In genomic region chr10:117761551-117761950, GRCm38 (mm10) we compare ENCODE assay signal across 31 mouse cellular contexts.
"Had no signal": no experiment of that assay in that cellular context is flagged by ENCODE, and none has a peak within 500 bp of the region (broad histone marks: within the 10 kb centered on the region; RNA-seq: fewer than 3 reads in every experiment).

No protein-coding gene starts in this region.

- H3K9me3 ChIP-seq: limb, embryonic 10.5 days; limb, embryonic 12.5 days; limb, embryonic 13.5 days; limb, embryonic 15.5 days; liver, embryonic 12.5 days; liver, embryonic 13.5 days; liver, embryonic 15.5 days; lung, embryonic 15.5 days; megakaryocyte, embryonic 14.5 days; midbrain, embryonic 10.5 days; midbrain, embryonic 12.5 days; midbrain, embryonic 13.5 days; neural tube, embryonic 12.5 days; neural tube, embryonic 13.5 days had no signal

- H3K4me2 ChIP-seq: limb, embryonic 12.5 days; limb, embryonic 13.5 days; limb, embryonic 15.5 days; liver, embryonic 11.5 days; liver, embryonic 12.5 days; liver, embryonic 13.5 days; liver, embryonic 15.5 days; lung, embryonic 14.5 days; lung, embryonic 15.5 days; midbrain, embryonic 12.5 days; midbrain, embryonic 13.5 days; neural tube, embryonic 12.5 days; neural tube, embryonic 13.5 days had no signal

- H3K4me3 ChIP-seq: limb, embryonic 10.5 days; limb, embryonic 12.5 days; limb, embryonic 13.5 days; limb, embryonic 15.5 days; liver, embryonic 12.5 days; liver, embryonic 13.5 days; liver, embryonic 15.5 days; lung, embryonic 15.5 days; megakaryocyte, embryonic 14.5 days; midbrain, embryonic 10.5 days; midbrain, embryonic 12.5 days; midbrain, embryonic 13.5 days; myocyte; neural tube, embryonic 12.5 days; neural tube, embryonic 13.5 days had no signal

- H3K27me3 ChIP-seq: limb, embryonic 12.5 days; limb, embryonic 13.5 days; limb, embryonic 15.5 days; liver, embryonic 12.5 days; liver, embryonic 13.5 days; liver, embryonic 15.5 days; lung, embryonic 15.5 days; megakaryocyte, embryonic 14.5 days; midbrain, embryonic 12.5 days; midbrain, embryonic 13.5 days; neural tube, embryonic 12.5 days; neural tube, embryonic 13.5 days had no signal

- DNase-seq: left cerebral cortex, postnatal 4 days; liver; liver, embryonic 13.5 days; liver, postnatal 0 days; lung, adult 18-20 months; lung, adult 2 months; lung, embryonic 14.5 days; lung, postnatal 10 days; lung, postnatal 14 days; lung, postnatal 36 days; lung, postnatal 4 days; midbrain, embryonic 14.5 days had no signal

- H3K4me1 ChIP-seq: limb, embryonic 10.5 days; limb, embryonic 12.5 days; limb, embryonic 13.5 days; limb, embryonic 15.5 days; liver, embryonic 12.5 days; liver, embryonic 13.5 days; liver, embryonic 15.5 days; lung, embryonic 15.5 days; megakaryocyte, embryonic 14.5 days; midbrain, embryonic 10.5 days; midbrain, embryonic 12.5 days; midbrain, embryonic 13.5 days; neural tube, embryonic 12.5 days; neural tube, embryonic 13.5 days had no signal

- H3K9ac ChIP-seq: limb, embryonic 12.5 days; limb, embryonic 13.5 days; limb, embryonic 15.5 days; liver, embryonic 12.5 days; liver, embryonic 13.5 days; liver, embryonic 14.5 days; liver, embryonic 15.5 days; liver, postnatal 0 days; lung, embryonic 14.5 days; lung, embryonic 15.5 days; midbrain, embryonic 12.5 days; midbrain, embryonic 13.5 days; neural tube, embryonic 12.5 days; neural tube, embryonic 13.5 days had no signal

- H3K27ac ChIP-seq: limb, embryonic 10.5 days; limb, embryonic 12.5 days; limb, embryonic 13.5 days; limb, embryonic 15.5 days; liver, embryonic 12.5 days; liver, embryonic 13.5 days; liver, embryonic 14.5 days; liver, embryonic 15.5 days; lung, embryonic 15.5 days; macrophage; midbrain, embryonic 10.5 days; midbrain, embryonic 12.5 days; midbrain, embryonic 13.5 days; neural tube, embryonic 12.5 days; neural tube, embryonic 13.5 days had no signal

- ATAC-seq: liver, embryonic 12.5 days; liver, postnatal 0 days; lung, postnatal 0 days; midbrain, embryonic 13.5 days; midbrain, embryonic 16.5 days had no signal
